Mouse (Mus musculus) limb, embryonic 12.5 days (tissue): Measurements from ENCODE around the gene Krt72. TPM values are rescaled to one million over a fixed set of nuclear protein-coding genes. Genes with fewer than 3 reads are reported as not detected.
A peak's percentile ranks its signal among the peaks of the same experiment; 100 is the strongest.

Source experiments
- ATAC-seq: fragments of 200-750 bp; cut with Nextera tagmentation; 2 replicates; pipeline ENCODE4 v1.8.0; 2017; ENCODE audit warnings: low read depth, moderate TSS enrichment; ENCODE audit not compliant: insufficient number of reproducible peaks, insufficient read depth, low FRiP score, low TSS enrichment
- H3K27ac ChIP-seq: fragments of 300-500 bp; sonication (generic); 2 replicates; pipeline ENCODE4 v1.5.1; 2016; ENCODE audit warnings: mild to moderate bottlenecking, moderate library complexity
- H3K27me3 ChIP-seq: fragments of 300-500 bp; sonication (generic); 2 replicates; pipeline ENCODE4 v1.6.1; 2016; ENCODE audit warnings: mild to moderate bottlenecking, moderate library complexity
- H3K36me3 ChIP-seq: fragments of 300-500 bp; sonication (generic); 2 replicates; pipeline ENCODE4 v1.6.1; 2016; ENCODE audit warnings: mild to moderate bottlenecking, moderate library complexity
- H3K4me1 ChIP-seq: fragments of 300-500 bp; sonication (generic); replicated peaks from 2 replicates; pipeline ENCODE4 v1.6.1; 2016
- H3K4me2 ChIP-seq: fragments of 300-500 bp; sonication (generic); 2 replicates; pipeline ENCODE4 v1.6.1; 2016; ENCODE audit warnings: mild to moderate bottlenecking, moderate library complexity
- H3K4me3 ChIP-seq: fragments of 300-500 bp; sonication (generic); replicated peaks from 2 replicates; pipeline ENCODE4 v1.5.1; 2016; ENCODE audit warnings: mild to moderate bottlenecking
- H3K9ac ChIP-seq: fragments of 300-500 bp; sonication (generic); replicated peaks from 2 replicates; pipeline ENCODE4 v1.6.1; 2016; ENCODE audit warnings: mild to moderate bottlenecking, moderate library complexity
- H3K9me3 ChIP-seq: fragments of 300-500 bp; sonication (generic); 2 replicates; pipeline ENCODE4 v1.6.1; 2016; ENCODE audit warnings: mild to moderate bottlenecking, moderate library complexity
- WGBS: fragments of 180-500 bp; shearing (Covaris S2); methylation state at CpG from one replicate; pipeline ENCODE4 v1.1.7; 2016; 5-methylcytosine and 5-hydroxymethylcytosine counted together
- polyA plus RNA-seq: library from polyadenylated mRNA; unstranded; fragments of >200 nt; fragmentation: Nextera tagmentation; extraction: Ambion mirVana; gene quantifications from 2 replicates; pipeline ENCODE4 v1.2.1, GENCODE M21; 2016

Krt72 gene
- polyA plus RNA-seq, 1 experiment from 2014 or later = not detected

DNA sequence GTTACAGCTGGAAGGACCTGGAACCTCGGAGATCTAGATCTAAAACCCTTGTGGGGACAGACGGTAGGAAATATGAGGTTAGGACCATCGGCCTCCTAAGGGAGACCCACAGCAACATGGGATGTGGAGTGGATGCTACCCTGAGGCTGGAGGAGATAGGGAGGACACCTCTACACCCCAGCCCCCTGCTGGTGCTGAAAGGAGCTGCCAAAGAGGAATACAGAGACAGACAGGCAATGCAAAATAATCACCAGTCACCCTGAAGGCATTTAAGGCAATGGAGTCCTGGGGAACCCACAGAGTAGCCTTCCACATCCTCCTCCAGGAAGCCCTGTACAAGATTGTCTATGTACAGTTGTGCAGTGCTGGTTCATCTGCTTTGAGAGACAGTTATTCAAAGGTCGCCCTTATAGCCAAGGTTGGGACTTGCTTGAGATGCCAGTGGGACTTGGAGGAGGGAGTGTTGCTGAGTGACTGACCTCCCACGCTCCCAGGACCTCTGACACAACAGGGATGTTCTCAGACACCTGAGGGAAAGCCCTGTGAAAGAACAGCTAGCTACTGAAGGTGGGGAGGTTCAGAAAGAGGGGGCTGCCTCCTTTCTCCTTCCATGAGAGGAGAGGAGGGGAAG lies 14.1 kb downstream of the Krt72 start:
- Histone ChIP-seq H3K27me3 (peaks cover 17% of the 10 kb centered on the region), H3K9me3 (no peaks in the 10 kb centered on the region), H3K4me2 (no peak overlapping the region), H3K4me1 (no peaks in the 10 kb centered on the region), H3K4me3 (no peak overlapping the region), H3K27ac (peak overlapping the region; percentile 12; the same call in 1 of the 2 replicates), H3K36me3 (no peaks in the 10 kb centered on the region), H3K9ac (no peak overlapping the region)
- 67% methylated on average over 5 of the region's 5 CpGs for WGBS
- ATAC-seq = no peak

DNA sequence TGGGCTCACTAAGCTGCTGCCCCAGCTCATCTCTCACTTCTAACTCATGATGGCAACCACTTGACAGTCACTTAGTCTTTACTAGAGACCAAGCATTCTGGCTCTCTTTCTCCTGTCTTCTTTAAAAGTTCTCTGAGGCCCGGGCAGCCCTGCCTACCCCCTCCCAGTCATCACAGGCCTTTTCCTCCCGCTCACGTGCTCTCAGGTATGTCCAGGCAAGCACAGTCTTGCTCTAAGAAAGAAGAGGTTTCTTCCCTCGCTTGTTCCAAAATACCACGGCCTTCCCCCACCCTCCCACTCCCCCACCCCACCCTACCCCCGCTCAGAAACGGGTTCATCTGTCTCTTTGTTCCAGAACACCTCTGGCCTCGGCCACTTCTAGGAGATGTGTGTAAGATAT lies 16.0 kb downstream of the Krt72 start:
- Histone ChIP-seq H3K9ac (no peak overlapping the region), H3K4me3 (no peak overlapping the region), H3K4me1 (no peaks in the 10 kb centered on the region), H3K27ac (peak overlapping the region; percentile 35; the same call in 1 of the 2 replicates), H3K9me3 (no peaks in the 10 kb centered on the region), H3K4me2 (no peak overlapping the region), H3K27me3 (peaks cover 17% of the 10 kb centered on the region), H3K36me3 (no peaks in the 10 kb centered on the region)
- WGBS = 48% methylated on average over 8 of the region's 8 CpGs
- ATAC-seq = no peak

- no peak for ATAC-seq
- H3K9me3 ChIP-seq = no peaks in the 10 kb centered on the region
- no peak within 1 kb of the TSS for H3K9ac ChIP-seq
- H3K4me3 ChIP-seq = no peak within 1 kb of the TSS
- no peaks in the 10 kb centered on the region for H3K4me1 ChIP-seq
- no peaks in the 10 kb centered on the region for H3K36me3 ChIP-seq
- peaks cover 33% of the 10 kb centered on the region for H3K27me3 ChIP-seq
- H3K4me2 ChIP-seq = no peak within 1 kb of the TSS
- no peak within 1 kb of the TSS for H3K27ac ChIP-seq
- 59% methylated on average over 14 of the region's 14 CpGs for WGBS
These were observed 43.5 kb downstream of the Krt72 start, which contains the start of gene Krt71 for GRCm38 (mm10) chr15:101742711-101743110. Gene Krt71 (minus strand): TSS chr15:101743109.

- Histone ChIP-seq H3K4me1 (no peaks in the 10 kb centered on the region), H3K4me3 (no peak overlapping the region), H3K36me3 (no peaks in the 10 kb centered on the region), H3K27ac (no peak overlapping the region), H3K9ac (no peak overlapping the region), H3K27me3 (peaks cover 22% of the 10 kb centered on the region), H3K4me2 (no peak overlapping the region), H3K9me3 (no peaks in the 10 kb centered on the region)
- ATAC-seq = no peak
- WGBS = 84% methylated on average over 7 of the region's 7 CpGs
These were observed 48.5 kb downstream of the Krt72 start for GRCm38 (mm10) chr15:101737786-101738185.

- Histone ChIP-seq H3K4me3 (no peak overlapping the region), H3K36me3 (no peaks in the 10 kb centered on the region), H3K9me3 (no peaks in the 10 kb centered on the region), H3K4me2 (no peak overlapping the region), H3K27ac (no peak overlapping the region), H3K9ac (no peak overlapping the region), H3K4me1 (no peaks in the 10 kb centered on the region), H3K27me3 (peaks cover 10% of the 10 kb centered on the region; the same call in 1 of the 2 replicates)
- no peak for ATAC-seq
These were observed 55.6 kb downstream of the Krt72 start for GRCm38 (mm10) chr15:101730653-101731052.

Other genes starting within 250 kb of the Krt72 start
- not detected in 2 replicates for gene Krt82, start 235.8 kb downstream of the Krt72 start, polyA plus RNA-seq
- gene Krt90, start 223.5 kb downstream of the Krt72 start, polyA plus RNA-seq = 0.08 and 0.24 TPM in 2 replicates
- 0.27 and 0.30 TPM in 2 replicates for gene Krt75, start 212.6 kb downstream of the Krt72 start, polyA plus RNA-seq
- gene Gm5414, start 158.3 kb downstream of the Krt72 start, polyA plus RNA-seq = not detected in 2 replicates
- not detected in 2 replicates for gene Gm5478, start 139.1 kb downstream of the Krt72 start, polyA plus RNA-seq
- gene Krt6b, start 106.2 kb downstream of the Krt72 start, polyA plus RNA-seq = not detected in 2 replicates
- 0.55 and 0.59 TPM in 2 replicates for gene Krt6a, start 92.2 kb downstream of the Krt72 start, polyA plus RNA-seq
- gene Krt5, start 73.6 kb downstream of the Krt72 start, polyA plus RNA-seq = 101 and 109 TPM in 2 replicates
- not detected in 2 replicates for gene Krt71, start 43.4 kb downstream of the Krt72 start, polyA plus RNA-seq
- not detected in 2 replicates for gene Krt73, start 15.9 kb upstream of the Krt72 start, polyA plus RNA-seq
- gene Krt2, start 31.7 kb upstream of the Krt72 start, polyA plus RNA-seq = 0.13 and 0.15 TPM in 2 replicates
- gene Krt1, start 64.3 kb upstream of the Krt72 start, polyA plus RNA-seq = 1.5 and 2.0 TPM in 2 replicates
- gene Krt77, start 83.2 kb upstream of the Krt72 start, polyA plus RNA-seq = not detected in 2 replicates
- not detected in 2 replicates for gene Krt76, start 106.5 kb upstream of the Krt72 start, polyA plus RNA-seq
- gene Krt4, start 138.3 kb upstream of the Krt72 start, polyA plus RNA-seq = 0.13 TPM in 1 of 2 replicates, not detected in the other
- 0.17 TPM in 1 of 2 replicates, not detected in the other for gene Krt79, start 153.9 kb upstream of the Krt72 start, polyA plus RNA-seq
- not detected in 2 replicates for gene Krt78, start 167.8 kb upstream of the Krt72 start, polyA plus RNA-seq
- gene Krt8, start 218.0 kb upstream of the Krt72 start, polyA plus RNA-seq = 10.3 and 11.3 TPM in 2 replicates
- 21.2 and 21.5 TPM in 2 replicates for gene Krt18, start 241.7 kb upstream of the Krt72 start, polyA plus RNA-seq